Mouse (Mus musculus) embryonic fibroblast, embryonic 13.5 days (primary cell): ENCODE results near the gene Tmub2.

ENCODE experiments used
- CTCF ChIP-seq: IDR thresholded peaks from 2 replicates; pipeline ENCODE4 v1.5.1; 2011; ENCODE audit warnings: mild to moderate bottlenecking, control low read depth, low read length, moderate library complexity, borderline replicate concordance; ENCODE audit not compliant: insufficient read depth
- POLR2A ChIP-seq: IDR thresholded peaks from 2 replicates; pipeline ENCODE4 v1.6.1; 2011; ENCODE audit warnings: low read depth, mild to moderate bottlenecking, control low read depth, low read length, moderate library complexity

DNA sequence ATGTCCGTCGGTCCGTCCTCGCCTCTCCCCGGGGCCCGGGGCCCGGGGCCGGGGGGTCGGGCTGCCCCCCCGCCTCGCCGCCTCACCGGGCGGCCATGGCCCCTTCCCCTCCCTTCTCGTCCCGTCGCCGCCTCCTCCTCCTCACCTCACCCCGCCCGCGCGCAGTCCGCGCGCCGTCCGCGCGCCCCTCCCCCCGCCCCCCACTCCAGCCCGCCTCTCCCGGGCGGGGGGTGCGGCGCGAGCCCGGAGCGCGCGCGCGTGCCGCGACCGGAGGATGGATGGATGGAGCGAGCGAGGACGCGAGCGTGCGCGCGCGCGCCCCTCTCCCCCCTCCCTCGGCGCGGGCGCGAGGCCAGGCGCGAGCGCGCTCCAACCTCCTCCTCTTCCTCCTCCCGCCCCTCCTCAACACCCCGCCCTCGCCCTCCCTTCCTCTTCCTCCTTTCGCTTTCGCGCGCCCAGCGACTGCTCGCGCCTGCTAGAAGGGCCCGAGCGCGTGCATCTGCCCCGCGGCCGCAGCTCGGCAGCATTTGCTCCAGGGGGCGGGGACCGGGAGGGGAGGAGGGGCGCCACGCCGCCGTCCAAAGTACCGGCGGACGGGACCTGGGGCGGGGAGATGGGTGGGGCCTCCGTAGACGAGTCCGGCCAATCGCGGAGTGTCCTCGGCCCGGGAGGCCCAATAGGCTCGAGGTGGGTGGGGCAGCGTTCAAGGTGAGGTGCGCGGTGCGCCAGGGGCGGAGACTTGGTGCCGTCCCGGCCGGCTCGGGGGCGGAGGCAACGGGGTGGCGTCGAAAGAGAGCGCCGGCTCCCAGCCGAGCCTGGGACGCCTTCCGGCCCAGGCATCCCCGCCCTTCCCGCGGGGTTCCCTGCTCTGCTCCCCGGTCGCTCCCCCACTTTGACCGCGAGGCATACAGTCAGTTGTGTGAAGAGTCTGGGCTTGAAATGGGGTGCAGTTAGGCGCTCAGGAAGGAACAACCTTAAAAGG is 12.1 kb downstream of the Tmub2 start, which contains the start of gene Atxn7l3:
- TF ChIP-seq CTCF (no peak), POLR2A (peak; percentile 91)
